Mouse (Mus musculus) embryo, embryonic 11.5 days (tissue): ENCODE results near the gene Olfr1193.
"Not testable (repeated sequence)": the region's sequence is repeated elsewhere in the genome, so short reads cannot be mapped to it uniquely, and the experiment has no call there.

Source experiments
- DNase-seq: peaks from one replicate; pipeline ENCODE4 v3.0.0-alpha.2; 2012; ENCODE audit warnings: low read depth, low spot score

The Olfr1193 gene

GRCm38 (mm10) chr2:88675328-88675727 lies at the start of gene Olfr1193:
Gene Olfr1193 (plus strand): TSS chr2:88675628.
- not testable (repeated sequence) for DNase-seq

- not testable (repeated sequence) for DNase-seq
Observed at GRCm38 (mm10) chr2:88640242-88640641, 35.2 kb upstream of the Olfr1193 start, which contains the start of gene Olfr1191-ps1. Gene Olfr1191-ps1 (plus strand): TSS chr2:88640542.

GRCm38 (mm10) chr2:88648209-88648608 lies 27.2 kb upstream of the Olfr1193 start, which contains the start of gene Olfr1192-ps1:
Gene Olfr1192-ps1 (plus strand): TSS chr2:88648509.
- DNase-seq: no peak

GRCm38 (mm10) chr2:88689087-88689486 lies 13.7 kb downstream of the Olfr1193 start, which contains the start of gene Olfr1195:
Gene Olfr1195 (minus strand): TSS chr2:88689187.
- DNase-seq: no peak

- DNase-seq: no peak
Observed at GRCm38 (mm10) chr2:88704497-88704896, 29.1 kb downstream of the Olfr1193 start, which contains the start of gene Olfr1196. Gene Olfr1196 (minus strand): TSS chr2:88704597.
